Mouse (Mus musculus): ENCODE data around the gene Pla2g7.

Gene Pla2g7

DNA sequence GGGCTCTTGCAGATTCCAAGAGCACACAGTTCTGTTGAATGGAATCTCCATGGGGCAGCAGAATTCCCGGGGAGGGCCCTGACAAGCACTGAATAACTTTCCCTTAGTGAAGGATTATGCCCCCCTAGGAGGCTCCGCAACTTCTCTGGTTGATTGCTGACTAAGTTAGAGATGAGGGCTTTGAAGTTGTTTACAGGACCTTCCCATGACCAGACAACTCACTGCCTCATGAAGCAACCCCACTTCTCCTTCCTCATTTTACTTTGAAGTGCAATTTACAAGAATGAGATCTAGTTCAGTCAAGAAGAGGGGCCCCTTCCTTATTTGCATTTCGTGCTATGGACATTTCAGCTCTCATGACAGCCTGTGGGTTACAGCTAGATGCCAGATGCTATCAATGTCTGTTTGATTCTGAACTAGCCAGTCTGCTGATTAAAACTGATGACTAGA is 5.8 kb downstream of the Pla2g7 start:
- in situ Hi-C loops (cut with MboI; ENCODE audit: unreplicated experiment in 2 of 2): no loop called here

DNA sequence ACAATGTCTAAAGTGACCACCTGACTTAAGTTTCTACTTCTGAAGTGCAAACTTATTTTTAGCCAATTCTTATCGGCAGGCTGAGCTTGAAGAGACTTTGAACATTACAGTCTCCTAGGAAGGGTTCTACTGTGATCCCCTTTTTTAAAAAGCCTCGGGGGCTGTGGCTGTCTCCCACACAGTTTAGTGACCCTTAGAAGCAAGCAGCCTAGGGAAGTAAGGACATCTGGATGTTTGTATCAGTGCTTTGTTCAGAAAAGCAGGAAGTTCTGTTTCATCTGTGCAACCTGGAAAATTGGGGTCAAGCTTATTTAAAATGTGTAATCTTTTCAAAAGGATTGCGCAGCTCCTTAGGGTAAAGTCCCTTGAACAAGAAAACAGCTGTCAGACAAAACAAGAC is 12.6 kb downstream of the Pla2g7 start:
- in situ Hi-C loops (cut with MboI; ENCODE audit: unreplicated experiment in 2 of 2): no loop called here

DNA sequence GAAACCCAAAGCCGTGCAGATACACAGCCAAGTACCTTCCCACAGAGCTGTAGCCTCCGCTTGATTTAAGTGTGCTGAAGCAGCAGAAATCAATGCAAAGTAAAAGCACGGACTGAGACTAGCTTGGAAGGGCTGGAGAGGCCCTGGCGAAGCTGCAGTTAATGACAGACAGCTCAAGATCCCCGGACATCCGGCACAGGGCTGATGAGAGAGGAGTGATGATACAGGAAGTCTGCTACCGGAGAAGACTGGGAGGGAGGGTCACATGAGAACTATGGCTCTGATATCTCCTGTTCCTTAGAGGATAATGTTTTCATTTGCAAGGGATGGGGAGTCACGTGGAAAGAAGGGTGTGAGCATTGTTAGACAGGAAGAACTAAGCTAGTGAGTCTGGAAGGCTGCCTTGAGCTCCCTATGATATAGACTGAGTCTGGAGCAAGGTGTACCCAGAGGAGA is 13.1 kb downstream of the Pla2g7 start:
- in situ Hi-C loops (cut with MboI; ENCODE audit: unreplicated experiment in 2 of 2): no loop called here

DNA sequence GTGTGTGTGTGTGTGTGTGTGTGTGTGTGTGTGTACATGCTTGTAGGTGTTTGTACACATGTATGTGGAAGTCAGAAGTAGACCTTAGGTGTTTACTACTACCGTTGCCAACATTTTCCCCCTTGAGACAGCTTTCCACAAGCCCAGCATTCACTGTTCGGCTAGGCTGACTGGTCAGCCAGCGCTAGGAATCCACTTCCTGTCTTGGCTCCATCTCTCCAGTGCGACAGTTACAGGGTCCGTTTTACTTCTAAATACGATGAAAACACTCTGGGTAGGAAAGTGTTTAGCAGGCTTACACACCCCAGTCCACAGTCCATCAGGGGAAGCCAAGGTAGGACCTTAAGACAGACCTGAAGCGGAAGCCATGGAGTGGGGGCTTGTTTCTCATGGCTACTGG is 16.9 kb downstream of the Pla2g7 start:
- in situ Hi-C loops (cut with MboI; ENCODE audit: unreplicated experiment in 2 of 2): no loop called here

DNA sequence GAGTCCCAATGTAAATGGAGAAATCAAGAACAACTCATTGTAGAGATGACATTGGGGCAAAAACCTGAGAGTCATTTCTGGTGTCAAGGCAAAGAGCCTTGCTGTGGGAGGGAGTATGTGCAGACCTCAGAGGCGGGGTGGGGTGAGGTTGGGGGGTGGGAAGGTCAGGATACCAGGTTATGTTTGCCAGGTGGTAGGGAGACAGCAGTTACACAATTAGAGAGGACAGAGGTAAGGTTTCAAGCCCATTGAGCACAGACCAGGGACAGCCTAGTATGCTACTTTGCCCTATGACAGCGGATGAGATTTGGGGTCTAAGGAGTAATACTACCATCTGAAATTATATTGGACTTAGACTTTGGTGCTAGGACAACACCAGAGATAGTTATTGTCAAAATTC is 19.4 kb downstream of the Pla2g7 start:
- in situ Hi-C loops (cut with MboI; ENCODE audit: unreplicated experiment in 2 of 2): no loop called here

DNA sequence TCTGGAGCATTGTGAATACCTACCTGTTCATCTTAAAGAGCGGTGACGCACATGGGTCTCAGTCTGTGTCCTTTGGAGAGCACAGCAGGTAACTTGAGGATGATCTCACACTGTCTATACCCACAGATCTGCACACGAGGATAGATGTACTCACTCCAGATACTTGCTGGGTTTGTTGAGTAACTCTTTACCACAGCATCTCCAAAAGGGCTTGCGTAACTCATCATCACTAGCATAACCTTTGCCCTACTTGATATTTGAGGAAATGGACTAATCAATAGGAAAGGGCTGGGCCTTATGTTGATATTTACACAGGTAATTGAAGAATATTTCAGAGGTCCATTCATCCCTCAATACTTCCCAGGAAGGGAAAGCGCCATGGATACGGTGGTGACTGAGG is 21.9 kb downstream of the Pla2g7 start:
- in situ Hi-C loops (cut with MboI; ENCODE audit: unreplicated experiment in 2 of 2): no loop called here

DNA sequence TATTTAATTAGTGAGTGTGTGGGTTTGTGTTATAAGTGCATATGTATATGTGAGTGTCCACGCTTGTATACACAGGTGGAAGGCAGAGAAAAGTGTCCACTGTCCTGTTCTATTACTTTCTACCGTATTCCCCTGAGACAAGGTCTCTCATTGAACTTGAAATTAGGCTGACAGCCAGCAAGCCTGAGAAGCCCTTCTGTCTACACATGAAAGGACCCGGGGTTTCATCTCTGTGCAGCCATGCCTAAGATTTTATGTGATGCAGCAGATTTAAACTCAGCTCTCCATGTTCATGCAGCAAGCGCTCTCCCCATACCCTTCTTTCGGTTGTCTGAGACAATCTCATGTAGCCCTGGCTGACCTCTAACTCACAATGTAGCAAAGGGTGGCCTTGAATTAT is 22.6 kb downstream of the Pla2g7 start:
- in situ Hi-C loops (cut with MboI; ENCODE audit: unreplicated experiment in 2 of 2): no loop called here

DNA sequence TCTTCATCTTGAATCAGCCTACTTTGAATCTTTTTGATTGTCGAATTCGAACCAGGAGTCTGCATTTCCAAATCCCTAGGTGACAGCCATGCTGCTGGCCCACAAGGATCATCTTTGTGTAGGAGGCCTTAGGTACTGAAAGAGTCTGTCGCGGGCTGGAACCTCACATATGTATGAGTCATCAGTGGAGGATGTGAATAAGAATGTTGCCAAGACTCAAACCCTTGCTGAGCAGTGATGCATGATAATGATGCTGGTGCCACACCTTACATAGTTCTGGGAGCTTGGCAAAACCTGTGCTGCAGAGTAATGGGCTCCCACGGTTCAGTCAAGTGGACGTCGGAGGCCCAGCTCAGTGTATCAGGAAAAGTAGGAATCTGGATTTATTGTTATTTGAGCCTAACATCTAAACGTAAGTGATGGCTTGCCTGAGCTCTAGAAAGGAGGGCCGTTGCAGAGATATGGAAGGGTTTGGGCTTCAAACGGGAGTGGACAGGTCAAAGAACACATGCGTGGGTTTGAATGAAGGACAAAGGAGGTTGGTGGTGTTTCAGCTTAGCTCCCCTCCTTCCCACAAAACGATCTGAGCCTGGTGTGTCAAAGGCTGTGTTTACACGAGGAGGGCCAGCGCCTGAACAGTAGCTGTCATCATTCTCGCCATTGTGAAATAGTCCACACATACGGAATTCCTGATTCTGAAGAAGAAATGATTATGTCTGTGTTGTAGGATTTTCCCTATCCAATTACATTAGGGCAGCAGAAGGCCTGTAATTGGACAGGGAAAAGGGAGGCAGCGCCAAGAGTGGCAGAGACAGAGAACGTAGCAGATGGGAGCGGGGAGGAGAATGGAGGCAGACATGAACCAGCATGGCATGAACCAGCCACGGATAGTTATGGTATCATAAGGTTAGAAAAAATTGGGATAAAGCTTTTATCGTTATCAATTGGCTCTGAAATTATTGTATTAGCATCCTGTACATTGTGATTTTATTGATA is 24.7 kb downstream of the Pla2g7 start:
- in situ Hi-C loops (cut with MboI; ENCODE audit: unreplicated experiment in 2 of 2): no loop called here

DNA sequence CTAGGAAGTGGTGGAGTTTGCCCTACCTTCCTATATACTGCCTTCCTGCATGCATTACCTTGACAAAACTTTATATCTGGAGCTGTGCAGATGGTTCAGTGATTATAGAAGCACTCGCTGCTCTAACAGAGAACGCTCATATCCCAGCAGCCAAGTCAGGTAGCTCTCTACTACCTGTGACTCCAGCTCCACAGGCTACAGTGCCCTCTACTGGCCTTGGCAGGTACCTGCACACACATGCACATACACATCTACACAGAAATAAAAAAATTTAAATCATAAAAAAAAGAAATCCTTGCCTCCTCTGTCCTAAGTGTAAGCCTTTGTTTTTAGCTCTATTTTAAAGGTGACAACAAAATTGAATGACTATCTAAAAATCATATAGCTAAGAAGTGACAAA is 29.8 kb downstream of the Pla2g7 start:
- in situ Hi-C loops (cut with MboI; ENCODE audit: unreplicated experiment in 2 of 2): no loop called here

DNA sequence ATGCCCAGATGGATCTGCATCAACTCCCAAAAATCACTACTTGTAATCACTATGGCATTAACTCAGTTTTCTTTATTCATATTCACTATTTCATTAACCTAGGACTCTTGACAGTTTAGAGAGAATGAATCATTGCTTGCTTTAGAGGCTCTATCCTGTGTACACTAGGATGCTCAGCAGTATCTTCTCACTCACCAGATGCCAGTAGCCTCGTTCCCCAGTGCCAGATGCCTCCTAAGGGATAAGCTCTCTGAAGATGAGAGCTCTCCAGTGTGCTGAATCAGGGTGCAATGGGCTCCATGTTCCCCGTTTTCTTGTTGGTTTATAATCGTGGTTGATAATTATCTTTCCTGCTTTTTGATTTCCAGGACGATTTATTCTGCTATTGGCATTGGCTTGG is 30.8 kb downstream of the Pla2g7 start:
- in situ Hi-C loops (cut with MboI; ENCODE audit: unreplicated experiment in 2 of 2): no loop called here

DNA sequence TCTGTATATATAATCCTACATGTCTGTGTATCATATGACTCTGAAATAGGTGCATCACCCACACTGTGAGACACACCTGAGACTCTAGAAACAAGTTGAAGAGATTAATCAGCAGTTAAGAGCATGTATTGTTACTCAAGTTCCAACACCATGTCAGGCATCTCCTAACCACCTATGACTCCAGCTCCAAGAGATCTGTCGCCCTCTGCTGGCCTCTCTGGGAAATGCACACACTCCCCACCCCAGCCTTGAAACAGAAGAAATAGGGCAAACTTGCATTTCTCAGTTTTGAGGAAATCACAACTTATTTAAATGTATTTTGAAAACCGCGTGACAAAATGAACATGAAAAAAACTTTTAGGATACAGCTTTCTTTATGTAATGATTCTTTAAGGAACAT is 38.8 kb downstream of the Pla2g7 start:
- in situ Hi-C loops (cut with MboI; ENCODE audit: unreplicated experiment in 2 of 2): loop anchor here (5.0 to 10.0 kb wide), 4 partner anchors 89 to 622 kb away; no protein-coding TSS in a partner anchor

DNA sequence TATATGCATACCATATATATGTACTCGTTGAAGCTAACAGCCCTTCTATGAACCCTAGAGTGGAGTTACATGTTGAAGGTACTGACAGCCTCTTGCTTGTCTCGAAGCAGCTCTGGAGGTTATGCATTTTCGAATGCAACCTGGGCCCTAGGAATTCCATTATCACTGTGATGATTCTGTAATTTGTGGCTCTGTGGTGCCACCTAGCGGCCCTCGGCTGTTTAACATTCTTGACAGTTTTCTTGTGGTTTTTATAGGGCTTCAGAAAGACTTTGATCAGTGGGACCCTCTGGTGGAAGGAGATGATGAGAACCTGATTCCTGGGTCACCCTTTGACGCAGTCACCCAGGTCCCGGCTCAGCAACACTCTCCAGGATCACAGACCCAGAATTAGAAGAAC is 43.7 kb downstream of the Pla2g7 start:
- in situ Hi-C loops (cut with MboI; ENCODE audit: unreplicated experiment in 2 of 2): loop anchor here (5.0 kb wide), 2 partner anchors 349 to 599 kb away; no protein-coding TSS in a partner anchor

DNA sequence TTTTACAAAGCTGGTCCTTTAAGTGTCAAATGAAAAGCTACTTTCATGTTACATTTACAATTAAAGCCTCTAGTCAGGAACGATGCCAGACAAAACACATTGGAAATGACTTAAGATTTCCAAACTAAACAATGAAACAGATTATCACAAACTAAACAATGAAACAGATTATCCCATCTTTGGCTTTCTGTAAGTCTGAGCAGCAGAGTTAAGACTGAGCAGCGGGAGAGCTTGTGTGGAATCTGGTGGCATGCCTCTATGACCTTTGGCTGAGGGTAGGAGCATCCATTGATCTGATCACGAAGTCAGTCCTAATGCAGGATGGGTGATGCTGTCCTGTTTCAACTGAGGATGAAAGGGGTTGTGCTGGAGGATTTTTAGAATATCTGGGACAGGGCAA is 44.3 kb downstream of the Pla2g7 start:
- in situ Hi-C loops (cut with MboI; ENCODE audit: unreplicated experiment in 2 of 2): loop anchor here (5.0 kb wide), 2 partner anchors 350 to 600 kb away; no protein-coding TSS in a partner anchor

DNA sequence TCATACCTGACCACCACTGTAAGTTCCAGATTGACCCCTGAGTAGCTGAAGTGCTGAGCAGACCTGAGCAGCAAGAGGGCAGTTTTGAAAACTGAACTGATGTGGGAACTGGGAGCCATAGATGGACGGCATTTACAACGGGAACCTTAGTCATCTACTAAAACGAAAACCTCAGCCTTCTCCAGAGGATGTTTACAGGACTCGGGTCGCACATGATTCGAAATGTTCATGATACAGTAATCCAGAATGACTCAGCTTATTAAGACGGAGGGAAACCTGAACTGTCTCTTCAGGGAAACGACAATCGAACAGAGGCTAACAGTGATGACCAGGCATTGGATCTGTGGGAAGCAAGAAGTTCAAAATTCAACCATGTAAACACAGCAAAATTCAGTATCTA is 51.3 kb downstream of the Pla2g7 start:
- in situ Hi-C loops (cut with MboI; ENCODE audit: unreplicated experiment in 2 of 2): no loop called here

DNA sequence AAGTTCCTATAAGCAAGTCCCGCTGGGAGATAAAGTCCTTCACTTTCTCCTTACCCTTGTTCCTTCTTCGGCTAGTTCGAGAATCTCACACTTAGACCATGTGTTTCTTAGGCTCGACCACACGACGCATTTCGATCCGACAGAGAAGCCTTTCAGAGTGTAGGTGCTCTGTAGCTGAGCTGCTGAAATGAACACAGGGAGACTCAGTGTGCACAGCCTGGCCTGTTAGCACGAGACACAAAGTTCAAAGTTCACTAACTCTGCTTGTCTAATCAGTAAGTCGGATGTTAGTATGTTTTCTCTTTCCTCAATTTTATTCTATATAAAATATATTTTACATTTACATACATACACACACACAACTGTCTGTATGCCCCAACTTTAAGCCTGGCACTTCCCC is 54.2 kb downstream of the Pla2g7 start:
- in situ Hi-C loops (cut with MboI; ENCODE audit: unreplicated experiment in 2 of 2): no loop called here

DNA sequence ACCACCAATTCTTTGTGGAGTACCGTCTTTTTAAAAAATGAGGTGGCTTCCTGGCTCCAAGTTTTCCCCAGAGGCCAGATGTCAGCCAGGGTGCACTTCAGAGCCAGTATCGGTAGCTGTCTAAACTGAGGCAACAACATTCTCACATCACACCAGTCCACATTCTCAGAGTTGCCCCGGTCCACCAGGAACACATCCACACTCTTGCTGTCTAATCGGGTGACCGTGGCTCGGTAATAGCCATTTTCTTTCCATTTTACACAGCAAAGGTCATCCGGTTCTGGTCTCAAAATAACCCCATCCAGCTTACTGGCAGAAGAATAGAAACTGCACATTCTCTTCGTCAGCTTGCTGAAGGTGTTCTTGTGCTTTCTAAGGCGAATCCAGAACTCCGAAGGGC is 60.3 kb downstream of the Pla2g7 start:
- in situ Hi-C loops (cut with MboI; ENCODE audit: unreplicated experiment in 2 of 2): no loop called here

DNA sequence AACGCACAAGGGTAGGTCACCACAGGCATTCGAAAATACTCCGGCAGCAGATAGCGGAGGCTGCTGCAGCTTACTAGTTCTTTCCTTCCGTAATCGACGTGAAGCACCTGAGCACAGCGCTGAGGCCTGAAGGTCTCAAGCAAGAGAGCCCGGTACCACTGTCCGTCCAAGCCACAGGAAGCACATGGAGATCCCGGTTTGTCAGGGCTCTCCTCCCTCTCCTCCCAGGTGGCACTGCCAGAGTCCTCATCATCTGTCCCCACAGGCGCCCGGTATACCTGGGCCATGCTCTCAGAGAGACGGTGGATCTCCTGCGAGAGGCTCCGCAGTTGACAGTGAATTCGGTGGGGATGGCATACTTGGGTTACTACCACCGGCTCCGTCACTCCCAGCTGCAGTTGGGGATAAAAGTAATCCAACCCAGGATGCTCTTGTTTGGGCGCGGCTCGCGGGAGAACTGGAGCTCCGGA is 61.2 kb downstream of the Pla2g7 start:
- in situ Hi-C loops (cut with MboI; ENCODE audit: unreplicated experiment in 2 of 2): no loop called here

DNA sequence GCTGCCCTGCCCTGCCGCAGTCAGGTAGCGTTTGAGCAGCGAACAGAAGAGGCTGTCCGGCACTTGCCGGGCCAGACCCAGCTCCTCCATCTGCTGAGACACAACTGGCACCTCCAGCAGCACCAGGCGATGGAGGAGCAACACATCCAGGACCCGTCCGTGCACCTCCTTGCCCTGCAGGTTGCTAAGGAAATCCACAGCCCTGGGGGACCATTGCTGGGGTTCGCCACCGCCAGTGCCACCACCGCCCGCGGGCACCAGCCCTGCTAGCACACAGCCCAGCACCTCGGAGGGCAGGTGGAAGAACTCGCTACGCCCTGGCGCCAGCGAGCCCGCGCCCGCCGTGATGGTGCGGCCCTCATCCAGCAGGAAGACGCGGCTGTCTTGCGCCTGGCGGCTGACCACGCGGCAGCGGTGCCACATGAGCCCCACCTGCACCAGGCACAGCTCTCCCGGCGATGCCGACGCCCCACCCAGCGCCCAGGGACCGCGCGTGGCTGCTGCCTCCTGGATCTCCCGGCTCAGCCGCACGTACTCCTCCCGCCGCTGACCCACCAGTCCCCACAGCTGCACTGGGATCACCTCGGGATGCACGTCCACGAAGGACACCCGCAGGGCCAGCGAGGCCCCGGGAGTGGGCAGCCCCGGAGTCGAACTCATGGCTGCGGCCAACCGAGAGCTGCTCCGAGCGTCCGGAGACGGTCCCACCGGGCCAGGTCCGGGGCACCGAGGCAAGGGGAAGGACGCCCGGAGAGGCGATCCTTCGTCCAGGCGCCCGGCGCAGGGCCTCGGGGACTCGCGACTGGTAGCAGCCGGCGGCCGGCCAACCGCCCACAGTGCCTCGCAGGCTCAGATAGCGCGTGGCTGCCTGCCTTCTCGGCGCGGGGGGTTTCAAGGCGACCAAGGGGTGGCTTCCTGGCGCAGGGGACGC is 61.9 kb downstream of the Pla2g7 start, which contains the start of gene Tdrd6:
Gene Tdrd6, minus strand, starts transcription at position 804 of the 931 bp plus-strand sequence.
- in situ Hi-C loops (cut with MboI; ENCODE audit: unreplicated experiment in 2 of 2): no loop called here

DNA sequence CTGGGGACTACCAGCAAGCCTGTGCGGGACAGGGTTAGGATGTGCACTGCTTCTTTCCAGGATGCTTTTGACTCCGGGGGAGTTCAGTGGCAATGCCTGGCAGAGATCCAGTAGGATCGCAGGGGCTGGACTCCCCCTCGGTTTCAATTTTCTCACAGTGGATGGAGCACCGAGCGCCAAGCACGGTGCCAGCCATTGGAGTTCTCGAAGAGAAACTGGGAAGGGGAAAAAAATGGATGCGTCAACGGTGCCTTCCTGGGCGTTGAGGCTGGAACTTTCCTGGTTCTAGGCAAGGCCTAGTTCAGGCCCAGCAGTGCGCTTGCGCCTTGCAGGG is 62.5 kb downstream of the Pla2g7 start:
- in situ Hi-C loops (cut with MboI; ENCODE audit: unreplicated experiment in 2 of 2): no loop called here

DNA sequence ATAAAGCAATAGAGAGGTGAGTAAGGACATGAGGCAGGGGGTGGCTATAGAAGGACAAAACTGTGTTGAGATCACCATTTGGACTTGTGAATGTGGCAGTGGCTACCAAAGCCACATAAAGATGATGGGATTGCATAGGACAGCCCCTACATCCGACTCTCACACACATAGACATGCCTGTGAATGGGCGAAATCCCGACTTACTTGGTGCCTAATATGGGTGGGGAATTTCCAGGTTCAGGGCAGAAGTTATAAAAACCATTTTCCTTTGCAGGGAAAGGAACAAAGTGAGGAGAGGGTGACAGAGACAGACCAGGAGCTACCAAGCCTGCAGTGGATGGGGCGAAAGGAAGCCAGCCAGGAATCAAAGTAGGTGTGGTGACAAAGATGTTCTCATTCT is 69.2 kb downstream of the Pla2g7 start:
- in situ Hi-C loops (cut with MboI; ENCODE audit: unreplicated experiment in 2 of 2): no loop called here

DNA sequence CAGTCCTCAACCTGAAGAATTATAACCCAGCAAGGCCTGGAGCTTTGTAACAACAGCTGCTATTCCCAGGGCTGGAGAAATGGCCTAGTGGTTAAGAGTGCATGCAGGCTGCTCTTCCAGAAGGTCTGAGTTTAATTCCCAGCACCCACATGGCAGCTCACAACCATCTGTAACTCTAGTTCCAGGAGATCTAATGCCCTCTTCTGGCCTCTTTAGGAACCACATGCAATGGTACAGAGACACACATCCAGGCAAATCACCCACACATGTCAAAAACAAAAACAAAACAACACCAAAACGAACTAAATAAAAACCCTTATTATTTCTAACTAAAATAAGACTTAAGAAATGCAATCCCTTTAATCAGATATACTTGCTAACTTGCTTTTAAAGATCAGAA is 72.9 kb downstream of the Pla2g7 start:
- in situ Hi-C loops (cut with MboI; ENCODE audit: unreplicated experiment in 2 of 2): no loop called here
